Mouse (Mus musculus): ENCODE measurements at regions not wholly inside any gene's neighbourhood (a gene's known extent, or its start where the extent isn't known, plus 50 kb on each side); places are given as distances from the start of the nearest gene placed in this dataset.

GRCm38 (mm10) chr5:52026148-52026547, 164.2 kb downstream of the Dhx15 start:
- TF ChIP-seq CTCF (conservative IDR thresholded peaks at IDR 0.05; ENCODE audit: low read length) (no peak), NANOG (IDR thresholded peaks at IDR 0.05; ENCODE audit: borderline replicate concordance, low read length) (no peak)

Measured in E14TG2a.4 (cell line).